Mouse (Mus musculus) CD8-positive naive resting alpha-beta T cell, adult 2 months (primary cell): ENCODE data around the gene Manba.
"Not testable (repeated sequence)": the region's sequence is repeated elsewhere in the genome, so short reads cannot be mapped to it uniquely, and the experiment has no call there.

ENCODE experiments used
- DNase-seq, 2 experiments: peaks; one replicate each; pipeline ENCODE4 v3.0.0; 2022; ENCODE audit warnings: low read depth in 2 of 2, low spot score in 2 of 2

Manba gene

GRCm38 (mm10) chr3:135522618-135523355, 37.4 kb downstream of the Manba start:
- DNase-seq: no peak

GRCm38 (mm10) chr3:135524900-135525299, 39.5 kb downstream of the Manba start:
- not testable (repeated sequence) for DNase-seq

GRCm38 (mm10) chr3:135529670-135530069, 44.3 kb downstream of the Manba start:
- no peak for DNase-seq

- DNase-seq: no peak
Observed at GRCm38 (mm10) chr3:135531762-135532161, 46.4 kb downstream of the Manba start.

GRCm38 (mm10) chr3:135534103-135534502, 48.7 kb downstream of the Manba start:
- DNase-seq: no peak

GRCm38 (mm10) chr3:135546212-135546923, 61.0 kb downstream of the Manba start:
- DNase-seq: no peak

GRCm38 (mm10) chr3:135547298-135547697, 61.9 kb downstream of the Manba start:
- DNase-seq: no peak

- no peak for DNase-seq
Observed at GRCm38 (mm10) chr3:135552874-135553273, 67.5 kb downstream of the Manba start.

- no peak for DNase-seq
Observed at GRCm38 (mm10) chr3:135555192-135555591, 69.8 kb downstream of the Manba start.

- DNase-seq: no peak
Observed at GRCm38 (mm10) chr3:135556052-135556587, 70.7 kb downstream of the Manba start.

GRCm38 (mm10) chr3:135556851-135557662, 71.6 kb downstream of the Manba start:
- DNase-seq: no peak

- no peak for DNase-seq
Observed at GRCm38 (mm10) chr3:135562036-135562435, 76.6 kb downstream of the Manba start.

- no peak for DNase-seq
Observed at GRCm38 (mm10) chr3:135563163-135563689, 77.8 kb downstream of the Manba start.

GRCm38 (mm10) chr3:135564706-135565105, 79.3 kb downstream of the Manba start:
- no peak for DNase-seq

GRCm38 (mm10) chr3:135565306-135565705, 79.9 kb downstream of the Manba start:
- no peak for DNase-seq

- no peak for DNase-seq
Observed at GRCm38 (mm10) chr3:135567888-135568287, 82.5 kb downstream of the Manba start.

- DNase-seq: no peak
Observed at GRCm38 (mm10) chr3:135568633-135569032, 83.2 kb downstream of the Manba start.

- no peak for DNase-seq
Observed at GRCm38 (mm10) chr3:135571540-135571939, 86.1 kb downstream of the Manba start.

GRCm38 (mm10) chr3:135573051-135573450, 87.6 kb downstream of the Manba start:
- no peak for DNase-seq

GRCm38 (mm10) chr3:135575126-135575525, 89.7 kb downstream of the Manba start:
- no peak for DNase-seq

- DNase-seq: no peak
Observed at GRCm38 (mm10) chr3:135578588-135579140, 93.3 kb downstream of the Manba start.
